Mouse (Mus musculus): ENCODE measurements at regions not wholly inside any gene's neighbourhood (a gene's known extent, or its start where the extent isn't known, plus 50 kb on each side); places are given as distances from the start of the nearest gene placed in this dataset.
A peak's percentile ranks its signal among the peaks of the same experiment; 100 is the strongest.
"Not testable (repeated sequence)": the region's sequence is repeated elsewhere in the genome, so short reads cannot be mapped to it uniquely, and the experiment has no call there.

- DNase-seq (ENCODE audit: extremely low spot score, low spot score): no peak
Measured at GRCm38 (mm10) chr11:12589757-12590373, 125.1 kb upstream of the Cobl start.

GRCm38 (mm10) chr11:12584851-12585680 lies 120.3 kb upstream of the Cobl start:
- DNase-seq (ENCODE audit: extremely low spot score, low spot score): not testable (repeated sequence)

GRCm38 (mm10) chr11:12578999-12579576 lies 114.3 kb upstream of the Cobl start:
- peak; percentile 57 for DNase-seq (ENCODE audit: extremely low spot score, low spot score)

GRCm38 (mm10) chr11:12559663-12560062 lies 94.9 kb upstream of the Cobl start:
- no peak for DNase-seq (ENCODE audit: extremely low spot score, low spot score)

GRCm38 (mm10) chr11:12558995-12559633 lies 94.4 kb upstream of the Cobl start:
- DNase-seq (ENCODE audit: extremely low spot score, low spot score): no peak

GRCm38 (mm10) chr11:12558176-12558575 lies 93.4 kb upstream of the Cobl start:
- DNase-seq (ENCODE audit: extremely low spot score, low spot score): no peak

- DNase-seq (ENCODE audit: extremely low spot score, low spot score): no peak
Measured at GRCm38 (mm10) chr11:12545771-12546170, 81.0 kb upstream of the Cobl start.

GRCm38 (mm10) chr11:12543042-12543441 lies 78.3 kb upstream of the Cobl start:
- no peak for DNase-seq (ENCODE audit: extremely low spot score, low spot score)

GRCm38 (mm10) chr11:12540333-12540870 lies 75.6 kb upstream of the Cobl start:
- peak; percentile 42 for DNase-seq (ENCODE audit: extremely low spot score, low spot score)

- DNase-seq (ENCODE audit: extremely low spot score, low spot score): peak; percentile 44
Measured at GRCm38 (mm10) chr11:12535063-12535462, 70.3 kb upstream of the Cobl start.

- peak; percentile 54 for DNase-seq (ENCODE audit: extremely low spot score, low spot score)
Measured at GRCm38 (mm10) chr11:12532288-12532687, 67.5 kb upstream of the Cobl start.

- DNase-seq (ENCODE audit: extremely low spot score, low spot score): not testable (repeated sequence)
Measured at GRCm38 (mm10) chr11:12522063-12522462, 57.3 kb upstream of the Cobl start.

- DNase-seq (ENCODE audit: extremely low spot score, low spot score): no peak
Measured at GRCm38 (mm10) chr11:12521286-12521685, 56.5 kb upstream of the Cobl start.

- DNase-seq (ENCODE audit: extremely low spot score, low spot score): no peak
Measured at GRCm38 (mm10) chr11:12516374-12516773, 51.6 kb upstream of the Cobl start.
